Mouse (Mus musculus): ENCODE results near the gene Rpp25l. TPM values are rescaled to one million over a fixed set of nuclear protein-coding genes. Genes with fewer than 3 reads are reported as not detected.
"Not testable (repeated sequence)": the region's sequence is repeated elsewhere in the genome, so short reads cannot be mapped to it uniquely, and the experiment has no call there.

The Rpp25l gene
- total and polyA plus RNA-seq, 3 experiments = 30.1 to 33.2 (median 32.3) TPM

- TF ChIP-seq CTCF (IDR thresholded peaks at IDR 0.05) (peak; percentile 80), POLR2A (IDR thresholded peaks at IDR 0.05; ENCODE audit: insufficient read depth, low read depth, low read length) (no peak), EP300 (IDR thresholded peaks at IDR 0.05; ENCODE audit: insufficient read depth, low read depth, low read length) (no peak)
- no peaks in the 10 kb centered on the region for H3K79me2 ChIP-seq (replicated peaks; ENCODE audit: control insufficient read depth, insufficient read depth, low read length)
- H3K27ac ChIP-seq = no peak overlapping the region
- intact Hi-C loops (cut with DNase I) = loop anchor here (5.0 kb wide), 1 partner anchor 95 kb away; no protein-coding TSS in a partner anchor
- peak; percentile 60 to 67 for DNase-seq
- H3K9ac ChIP-seq (ENCODE audit: low read depth, low read length) = no peak overlapping the region
- H3K36me3 ChIP-seq (ENCODE audit: control insufficient read depth, insufficient read depth, low read length) = no peaks in the 10 kb centered on the region
- 5% methylated on average over 13 of the region's 13 CpGs for WGBS
- H3K27me3 ChIP-seq (ENCODE audit: control insufficient read depth, insufficient read depth, low read length) = no peaks in the 10 kb centered on the region
- no peak overlapping the region for H3K4me3 ChIP-seq
- no peaks in the 10 kb centered on the region for H3K4me1 ChIP-seq (ENCODE audit: control insufficient read depth, insufficient read depth, low read length)
Observed at GRCm38 (mm10) chr4:41707011-41707535, 6.3 kb downstream of the Rpp25l start.

- Histone ChIP-seq H3K4me1 (ENCODE audit: control insufficient read depth, insufficient read depth, low read length) (no peaks in the 10 kb centered on the region), H3K9ac (ENCODE audit: low read depth, low read length) (no peak overlapping the region), H3K4me3 (no peak overlapping the region), H3K36me3 (ENCODE audit: control insufficient read depth, insufficient read depth, low read length) (no peaks in the 10 kb centered on the region), H3K79me2 (replicated peaks; ENCODE audit: control insufficient read depth, insufficient read depth, low read length) (no peaks in the 10 kb centered on the region), H3K27me3 (ENCODE audit: control insufficient read depth, insufficient read depth, low read length) (no peaks in the 10 kb centered on the region), H3K27ac (no peak overlapping the region)
- TF ChIP-seq CTCF (IDR thresholded peaks at IDR 0.05) (no peak), POLR2A (IDR thresholded peaks at IDR 0.05; ENCODE audit: insufficient read depth, low read depth, low read length) (no peak), EP300 (IDR thresholded peaks at IDR 0.05; ENCODE audit: insufficient read depth, low read depth, low read length) (no peak)
- 54% methylated on average over 19 of the region's 19 CpGs for WGBS
- intact Hi-C loops (cut with DNase I) = loop anchor here (5.0 kb wide), 1 partner anchor 94 kb away; no protein-coding TSS in a partner anchor
- DNase-seq = no peak
Observed at GRCm38 (mm10) chr4:41705922-41706754, 7.2 kb downstream of the Rpp25l start.

DNA sequence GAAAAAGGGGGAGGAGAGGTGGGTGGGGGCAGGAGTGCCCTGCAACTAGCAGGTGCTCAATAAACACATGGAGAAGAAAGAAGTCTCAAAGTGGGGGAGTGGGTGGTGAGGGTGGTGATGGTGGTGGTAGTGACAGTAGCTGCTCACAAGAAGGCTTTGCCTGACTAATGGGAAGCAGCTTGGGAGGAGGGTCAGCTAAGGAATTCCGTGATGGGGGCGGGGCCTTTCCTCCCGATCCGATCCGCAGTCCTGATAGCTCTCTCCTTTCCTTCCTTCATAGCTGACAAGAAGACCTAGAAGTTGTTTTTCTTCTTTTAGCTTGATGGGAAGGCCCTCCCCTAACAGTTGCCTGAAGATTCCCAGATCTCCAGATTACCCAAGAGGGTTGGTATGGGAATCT lies 8.7 kb downstream of the Rpp25l start:
- intact Hi-C loops (cut with DNase I) = loop anchor here (5.0 kb wide), 1 partner anchor 92 kb away; no protein-coding TSS in a partner anchor
- 6% methylated on average over 5 of the region's 5 CpGs for WGBS
- TF ChIP-seq EP300 (IDR thresholded peaks at IDR 0.05; ENCODE audit: insufficient read depth, low read depth, low read length) (no peak), POLR2A (IDR thresholded peaks at IDR 0.05; ENCODE audit: insufficient read depth, low read depth, low read length) (no peak), CTCF (IDR thresholded peaks at IDR 0.05) (no peak)
- no peak for DNase-seq
- Histone ChIP-seq H3K27ac (no peak overlapping the region), H3K4me1 (ENCODE audit: control insufficient read depth, insufficient read depth, low read length) (no peaks in the 10 kb centered on the region), H3K79me2 (replicated peaks; ENCODE audit: control insufficient read depth, insufficient read depth, low read length) (no peaks in the 10 kb centered on the region), H3K9ac (ENCODE audit: low read depth, low read length) (no peak overlapping the region), H3K4me3 (no peak overlapping the region), H3K27me3 (ENCODE audit: control insufficient read depth, insufficient read depth, low read length) (no peaks in the 10 kb centered on the region), H3K36me3 (ENCODE audit: control insufficient read depth, insufficient read depth, low read length) (no peaks in the 10 kb centered on the region)

DNA sequence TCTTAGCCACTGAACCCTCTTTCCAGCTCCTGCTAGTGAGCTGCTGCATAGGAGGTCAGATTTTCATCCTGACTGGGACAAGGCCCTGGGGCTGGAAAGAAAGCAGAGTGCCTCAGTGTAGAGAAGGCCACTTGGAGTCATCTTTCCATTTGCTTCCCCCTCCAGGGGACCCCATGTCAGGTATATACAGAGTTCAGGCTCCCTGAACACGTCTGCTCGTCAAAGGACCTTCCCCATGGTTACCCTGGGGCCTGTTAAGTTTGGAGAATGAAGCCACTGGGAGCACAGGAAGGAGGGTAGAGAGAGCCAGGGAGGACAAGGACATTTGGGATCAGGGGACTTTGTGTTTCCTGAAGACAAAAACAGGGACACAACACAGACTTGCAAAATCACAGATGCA lies 11.1 kb downstream of the Rpp25l start:
- intact Hi-C loops (cut with DNase I); H3K27ac ChIP-seq: not testable (repeated sequence)
- 68% methylated on average over 2 of the region's 2 CpGs for WGBS

GRCm38 (mm10) chr4:41700224-41700623 lies 13.1 kb downstream of the Rpp25l start:
- H3K9ac ChIP-seq (ENCODE audit: low read depth, low read length); H3K4me3 ChIP-seq; H3K27me3 ChIP-seq (ENCODE audit: control insufficient read depth, insufficient read depth, low read length); H3K4me1 ChIP-seq (ENCODE audit: control insufficient read depth, insufficient read depth, low read length); intact Hi-C loops (cut with DNase I); DNase-seq; H3K27ac ChIP-seq; H3K79me2 ChIP-seq (replicated peaks; ENCODE audit: control insufficient read depth, insufficient read depth, low read length); H3K36me3 ChIP-seq (ENCODE audit: control insufficient read depth, insufficient read depth, low read length): not testable (repeated sequence)
- 48% methylated on average over 2 of the region's 8 CpGs for WGBS

More for the DNA sequence above, 11.1 kb downstream of the Rpp25l start:
- not testable (repeated sequence) for H3K79me2 ChIP-seq (replicated peaks; ENCODE audit: control insufficient read depth, insufficient read depth, low read length); H3K9ac ChIP-seq (ENCODE audit: low read depth, low read length); H3K4me3 ChIP-seq; H3K27me3 ChIP-seq (ENCODE audit: control insufficient read depth, insufficient read depth, low read length); H3K4me1 ChIP-seq (ENCODE audit: control insufficient read depth, insufficient read depth, low read length); H3K36me3 ChIP-seq (ENCODE audit: control insufficient read depth, insufficient read depth, low read length); DNase-seq

GRCm38 (mm10) chr4:41699783-41700182 lies 13.6 kb downstream of the Rpp25l start, which contains the start of gene Il11ra1:
Gene Il11ra1 (plus strand): TSS chr4:41699989.
- H3K79me2 ChIP-seq (replicated peaks; ENCODE audit: control insufficient read depth, insufficient read depth, low read length); intact Hi-C loops (cut with DNase I); H3K36me3 ChIP-seq (ENCODE audit: control insufficient read depth, insufficient read depth, low read length); H3K27me3 ChIP-seq (ENCODE audit: control insufficient read depth, insufficient read depth, low read length); H3K4me1 ChIP-seq (ENCODE audit: control insufficient read depth, insufficient read depth, low read length); H3K4me3 ChIP-seq; DNase-seq; H3K9ac ChIP-seq (ENCODE audit: low read depth, low read length); H3K27ac ChIP-seq: not testable (repeated sequence)
- WGBS = 38% methylated on average over 10 of the region's 10 CpGs

DNA sequence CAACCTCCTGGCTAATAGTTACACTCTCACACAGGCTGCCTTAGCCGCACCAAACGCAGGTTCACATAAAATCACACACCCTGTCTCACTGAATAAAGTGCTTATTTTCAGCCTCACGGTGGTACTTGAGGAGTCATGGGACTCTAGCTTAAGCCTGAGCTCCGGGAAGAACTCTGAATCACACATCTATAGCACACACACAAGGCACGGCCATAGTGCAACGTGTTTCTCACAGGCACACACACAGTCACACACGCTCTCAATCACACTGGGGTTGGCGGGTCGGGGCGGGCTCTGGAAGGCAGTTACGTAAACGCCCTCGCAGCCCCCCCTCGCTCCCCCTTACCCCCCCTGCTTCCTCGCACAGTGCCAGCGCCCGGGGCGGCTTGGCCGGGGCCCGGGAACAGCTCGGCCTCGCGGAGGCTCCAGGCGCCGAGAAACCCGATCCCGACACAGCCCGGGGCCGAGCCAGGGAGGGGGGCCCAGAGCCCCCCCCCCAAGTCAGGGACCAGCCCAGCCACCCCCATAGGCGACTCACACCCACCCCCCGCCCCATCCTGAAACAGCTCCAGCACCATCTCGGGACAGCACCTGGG lies 14.8 kb downstream of the Rpp25l start:
- intact Hi-C loops (cut with DNase I); H3K27ac ChIP-seq: not testable (repeated sequence)
- 10% methylated on average over 25 of the region's 32 CpGs for WGBS

More for the DNA sequence above, 14.8 kb downstream of the Rpp25l start:
- H3K9ac ChIP-seq (ENCODE audit: low read depth, low read length); H3K79me2 ChIP-seq (replicated peaks; ENCODE audit: control insufficient read depth, insufficient read depth, low read length); H3K4me3 ChIP-seq; H3K27me3 ChIP-seq (ENCODE audit: control insufficient read depth, insufficient read depth, low read length); H3K36me3 ChIP-seq (ENCODE audit: control insufficient read depth, insufficient read depth, low read length); H3K4me1 ChIP-seq (ENCODE audit: control insufficient read depth, insufficient read depth, low read length): not testable (repeated sequence)
- peak; percentile 69 to 72 for DNase-seq
